Mouse (Mus musculus) megakaryocyte, embryonic 14.5 days (primary cell): Measurements from ENCODE around the gene Sept9.

Source experiments
- FLI1 ChIP-seq: IDR thresholded peaks from 2 replicates; pipeline ENCODE4 v1.6.1; 2012; ENCODE audit warnings: low read length, inconsistent platforms, mixed read lengths
- GATA1 ChIP-seq: IDR thresholded peaks from 3 replicates; pipeline ENCODE4 v1.6.1; 2012; ENCODE audit warnings: mixed read lengths, low read length, inconsistent platforms, borderline replicate concordance

- no peak for TF ChIP-seq GATA1
- TF ChIP-seq FLI1: no peak
Observed at GRCm38 (mm10) chr11:117403781-117404180, 204.3 kb downstream of the Sept9 start.
